Comparison of ENCODE assay signal across 8 mouse cellular contexts in the genomic region with DNA sequence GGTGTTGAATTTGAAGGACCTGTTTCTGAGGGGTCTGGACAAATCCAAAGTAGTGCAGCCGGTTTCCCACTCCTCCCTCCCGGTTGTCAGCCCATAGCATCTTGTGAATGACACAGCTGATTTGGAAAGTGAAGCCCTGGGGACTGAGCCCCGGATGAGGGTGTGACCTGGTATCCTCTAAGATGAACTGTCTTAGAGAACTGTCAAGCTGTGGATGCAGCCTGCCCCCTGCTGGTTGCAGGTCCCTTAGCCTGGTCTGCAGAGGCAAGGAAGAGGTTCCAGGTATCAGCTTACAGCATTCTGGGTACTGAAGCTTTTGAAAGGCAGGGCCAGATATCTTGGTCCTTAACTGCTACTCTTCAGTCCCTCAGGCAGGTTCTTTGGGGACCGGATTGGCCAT. TPM values are rescaled to one million over a fixed set of nuclear protein-coding genes. Genes with fewer than 3 reads are reported as not detected.
DNase-seq lines count a peak whose midpoint lies in the region; ATAC-seq lines count a peak whose summit lies in the region.

No protein-coding gene starts in this region.

- no peak overlapping the region for H3K27ac ChIP-seq in intestine, embryonic 15.5 days
- no peak overlapping the region for H3K27ac ChIP-seq in liver, embryonic 11.5 days (ENCODE audit: low read depth, low read length)

- no peak overlapping the region for H3K4me2 ChIP-seq in intestine, embryonic 15.5 days (replicated peaks)
- no peak overlapping the region for H3K4me2 ChIP-seq in liver, embryonic 11.5 days

- no peaks in the 10 kb centered on the region for H3K27me3 ChIP-seq in intestine, embryonic 15.5 days (replicated peaks)
- H3K27me3 ChIP-seq in liver, embryonic 11.5 days (replicated peaks; ENCODE audit: control insufficient read depth, insufficient read depth, low read length): no peaks in the 10 kb centered on the region

- DNase-seq in left cerebral cortex, adult 18-20 months (ENCODE audit: low spot score in 2 of 2): peak; percentile 76 to 77
- no peak for DNase-seq in left cerebral cortex, adult 11 months (ENCODE audit: low spot score)
- peak; percentile 90 for DNase-seq in brain, adult 2 months (ENCODE audit: low read depth, low spot score)
- peak; percentile 48 to 65 for DNase-seq in frontal cortex, postnatal 10 days (ENCODE audit: low spot score in 2 of 2)
- DNase-seq in liver, embryonic 11.5 days (ENCODE audit: low spot score): peak; percentile 63
- peak; percentile 26 for DNase-seq in ovary, postnatal 10 days (ENCODE audit: low spot score)
- DNase-seq in thymus, postnatal 0 days (ENCODE audit: low spot score): peak; percentile 82

- H3K36me3 ChIP-seq in intestine, embryonic 15.5 days: peaks cover 10% of the 10 kb centered on the region
- 0 out of 2 replicates have a peak, but pooled peaks cover 2% of the 10 kb centered on the region for H3K36me3 ChIP-seq in liver, embryonic 11.5 days (ENCODE audit: control insufficient read depth, insufficient read depth, low read length)

- WGBS in intestine, embryonic 15.5 days: 24% methylated on average over 4 of the region's 4 CpGs
- 16% methylated on average over 4 of the region's 4 CpGs for WGBS in liver, embryonic 11.5 days

- H3K9ac ChIP-seq in intestine, embryonic 15.5 days: no peak overlapping the region
- H3K9ac ChIP-seq in liver, embryonic 11.5 days (ENCODE audit: low read depth, low read length): no peak overlapping the region

- no peaks in the 10 kb centered on the region for H3K4me1 ChIP-seq in intestine, embryonic 15.5 days (replicated peaks)
- H3K4me1 ChIP-seq in liver, embryonic 11.5 days (replicated peaks; ENCODE audit: control insufficient read depth, insufficient read depth, low read length): no peaks in the 10 kb centered on the region

- 0 out of 2 replicates have a peak, but pooled peaks have one; percentile 43 for ATAC-seq in intestine, embryonic 15.5 days
- ATAC-seq in liver, embryonic 11.5 days (replicated peaks; ENCODE audit: low FRiP score): peak; percentile 68

- H3K4me3 ChIP-seq in intestine, embryonic 15.5 days (replicated peaks): no peak overlapping the region
- no peak overlapping the region for H3K4me3 ChIP-seq in liver, embryonic 11.5 days (ENCODE audit: low read depth, low read length)

- no peaks in the 10 kb centered on the region for H3K9me3 ChIP-seq in intestine, embryonic 15.5 days
- H3K9me3 ChIP-seq in liver, embryonic 11.5 days (ENCODE audit: control insufficient read depth, low read length): no peaks in the 10 kb centered on the region

RNA-seq across cellular contexts. Expression of a gene that starts 12.1 kb away (rescaled TPM):
- total RNA-seq in left cerebral cortex, adult 18-20 months (2021): 10 to 100 TPM; 29.7 to 35.2 TPM
- polyA plus RNA-seq in intestine, embryonic 15.5 days (2015; fragmentation: Nextera tagmentation; extraction: Ambion mirVana): 3.8 and 4.2 TPM in 2 replicates
- 0.10 TPM in 1 of 2 replicates, not detected in the other for polyA plus RNA-seq in liver, embryonic 11.5 days (2014; fragmentation: Nextera tagmentation; extraction: Ambion mirVana)
- polyA plus RNA-seq in thymus, postnatal 0 days (2015; fragmentation: Nextera tagmentation; extraction: Ambion mirVana): 0.08 TPM in 1 of 2 replicates, not detected in the other

RNA-seq across cellular contexts. Expression of a gene that starts 26.0 kb away (rescaled TPM):
- total RNA-seq in left cerebral cortex, adult 18-20 months (2021): 1 to 10 TPM; 2.6 to 3.6 TPM
- polyA plus RNA-seq in intestine, embryonic 15.5 days (2015; fragmentation: Nextera tagmentation; extraction: Ambion mirVana): 0.35 TPM in 1 of 2 replicates, not detected in the other
- 0.22 TPM in 1 of 2 replicates, not detected in the other for polyA plus RNA-seq in liver, embryonic 11.5 days (2014; fragmentation: Nextera tagmentation; extraction: Ambion mirVana)
- 0.23 and 0.72 TPM in 2 replicates for polyA plus RNA-seq in thymus, postnatal 0 days (2015; fragmentation: Nextera tagmentation; extraction: Ambion mirVana)

RNA-seq across cellular contexts. Expression of a gene that starts 26.3 kb away (rescaled TPM):
- 10 to 100 TPM; 48.4 to 54.1 TPM for total RNA-seq in left cerebral cortex, adult 18-20 months (2021)
- 108 and 120 TPM in 2 replicates for polyA plus RNA-seq in intestine, embryonic 15.5 days (2015; fragmentation: Nextera tagmentation; extraction: Ambion mirVana)
- 62.4 and 65.3 TPM in 2 replicates for polyA plus RNA-seq in liver, embryonic 11.5 days (2014; fragmentation: Nextera tagmentation; extraction: Ambion mirVana)
- 39.9 and 47.7 TPM in 2 replicates for polyA plus RNA-seq in thymus, postnatal 0 days (2015; fragmentation: Nextera tagmentation; extraction: Ambion mirVana)

RNA-seq across cellular contexts. Expression of a gene that starts 51.5 kb away (rescaled TPM):
- 100 to 1,000 TPM; 129 to 139 TPM for total RNA-seq in left cerebral cortex, adult 18-20 months (2021)
- 23.3 and 23.9 TPM in 2 replicates for polyA plus RNA-seq in intestine, embryonic 15.5 days (2015; fragmentation: Nextera tagmentation; extraction: Ambion mirVana)
- 13.8 and 17.2 TPM in 2 replicates for polyA plus RNA-seq in liver, embryonic 11.5 days (2014; fragmentation: Nextera tagmentation; extraction: Ambion mirVana)
- polyA plus RNA-seq in thymus, postnatal 0 days (2015; fragmentation: Nextera tagmentation; extraction: Ambion mirVana): 23.7 and 25.2 TPM in 2 replicates
